Mouse (Mus musculus): ENCODE measurements around the gene Kidins220.

GRCm38 (mm10) chr12:24974446-24975114, at the start of gene Kidins220:
- TF ChIP-seq CTCF (IDR thresholded peaks at IDR 0.05; ENCODE audit: extremely low read depth, insufficient read depth, low read length): no peak
- peak; percentile 98 for TF ChIP-seq POLR2A (IDR thresholded peaks at IDR 0.05; ENCODE audit: extremely low read depth, insufficient read depth, low read length)

Data from cortical plate, adult 2 months (tissue).